Mouse (Mus musculus) embryonic facial prominence, embryonic 15.5 days (tissue): Measurements from ENCODE around the gene Olfr819. TPM values are rescaled to one million over a fixed set of nuclear protein-coding genes. Genes with fewer than 3 reads are reported as not detected.

Experiments used
- polyA plus RNA-seq: library from polyadenylated mRNA; unstranded; fragments of >200 nt; fragmentation: Nextera tagmentation; extraction: Ambion mirVana; gene quantifications from 2 replicates; pipeline ENCODE4 v1.2.1, GENCODE M21; 2015

Gene Olfr819
- polyA plus RNA-seq, 1 experiment from 2014 or later = not detected

Other genes with a start within 250 kb of the Olfr819 start
- gene Olfr805, start 237.9 kb downstream of the Olfr819 start, polyA plus RNA-seq = 0.05 TPM in 1 of 2 replicates, not detected in the other
- not detected in 2 replicates for gene Olfr806, start 225.3 kb downstream of the Olfr819 start, polyA plus RNA-seq
- 0.17 TPM in 1 of 2 replicates, not detected in the other for gene Olfr807, start 209.5 kb downstream of the Olfr819 start, polyA plus RNA-seq
- not detected in 2 replicates for gene Olfr808, start 201.8 kb downstream of the Olfr819 start, polyA plus RNA-seq
- gene Olfr809, start 192.6 kb downstream of the Olfr819 start, polyA plus RNA-seq = 0.17 TPM in 1 of 2 replicates, not detected in the other
- 0.26 and 0.44 TPM in 2 replicates for gene Olfr810, start 172.3 kb downstream of the Olfr819 start, polyA plus RNA-seq
- not detected in 2 replicates for gene Olfr811, start 162.9 kb downstream of the Olfr819 start, polyA plus RNA-seq
- 0.13 and 0.41 TPM in 2 replicates for gene Olfr812, start 121.2 kb downstream of the Olfr819 start, polyA plus RNA-seq
- gene Olfr813, start 111.9 kb downstream of the Olfr819 start, polyA plus RNA-seq = 0.20 and 0.33 TPM in 2 replicates
- not detected in 2 replicates for gene Olfr814, start 87.4 kb downstream of the Olfr819 start, polyA plus RNA-seq
- 0.17 TPM in 1 of 2 replicates, not detected in the other for gene Olfr815, start 61.4 kb downstream of the Olfr819 start, polyA plus RNA-seq
- not detected in 2 replicates for gene Olfr816, start 51.7 kb downstream of the Olfr819 start, polyA plus RNA-seq
- not detected in 2 replicates for gene Olfr818, start 18.2 kb downstream of the Olfr819 start, polyA plus RNA-seq
- 0.11 TPM in 1 of 2 replicates, not detected in the other for gene Olfr247, start 8.9 kb upstream of the Olfr819 start, polyA plus RNA-seq
- 0.09 TPM in 1 of 2 replicates, not detected in the other for gene Gm10310, start 17.8 kb upstream of the Olfr819 start, polyA plus RNA-seq
- 0.04 and 0.11 TPM in 2 replicates for gene Olfr820, start 45.4 kb upstream of the Olfr819 start, polyA plus RNA-seq
- gene Olfr821, start 63.1 kb upstream of the Olfr819 start, polyA plus RNA-seq = not detected in 2 replicates
- gene Olfr822, start 103.9 kb upstream of the Olfr819 start, polyA plus RNA-seq = 0.23 TPM in 1 of 2 replicates, not detected in the other
- gene Olfr823, start 148.1 kb upstream of the Olfr819 start, polyA plus RNA-seq = not detected in 2 replicates
- gene Olfr824, start 162.7 kb upstream of the Olfr819 start, polyA plus RNA-seq = not detected in 2 replicates
- 0.27 TPM in 1 of 2 replicates, not detected in the other for gene Olfr825, start 199.5 kb upstream of the Olfr819 start, polyA plus RNA-seq
- gene Olfr826, start 216.9 kb upstream of the Olfr819 start, polyA plus RNA-seq = not detected in 2 replicates
- 0.05 TPM in 1 of 2 replicates, not detected in the other for gene Olfr827, start 247.1 kb upstream of the Olfr819 start, polyA plus RNA-seq